Mouse (Mus musculus) megakaryocyte-erythroid progenitor cell, adult 5-6 weeks (primary cell): ENCODE measurements around the gene Rrp1. TPM values are rescaled to one million over a fixed set of nuclear protein-coding genes. Genes with fewer than 3 reads are reported as not detected.

Source experiments
- ATAC-seq: replicated peaks from 2 replicates; pipeline ENCODE4 v1.8.0; 2016; ENCODE audit warnings: mild to moderate bottlenecking, inconsistent platforms; ENCODE audit not compliant: severe bottlenecking, poor library complexity, low FRiP score, low TSS enrichment
- total RNA-seq, 2 experiments: library from RNA; stranded (forward) in 1 of 2; stranded (reverse) in 1 of 2; fragments of 200-1000, 215-1000 nt in 1 of 2; fragments of >200 nt in 1 of 2; fragmentation: Nextera tagmentation in 1 of 2; gene quantifications; 2 replicates each; pipeline ENCODE4 v1.2.3; 2014 to 2017

Rrp1 gene
- total RNA-seq, 2 experiments from 2014 or later: 217 to 532 TPM

DNA sequence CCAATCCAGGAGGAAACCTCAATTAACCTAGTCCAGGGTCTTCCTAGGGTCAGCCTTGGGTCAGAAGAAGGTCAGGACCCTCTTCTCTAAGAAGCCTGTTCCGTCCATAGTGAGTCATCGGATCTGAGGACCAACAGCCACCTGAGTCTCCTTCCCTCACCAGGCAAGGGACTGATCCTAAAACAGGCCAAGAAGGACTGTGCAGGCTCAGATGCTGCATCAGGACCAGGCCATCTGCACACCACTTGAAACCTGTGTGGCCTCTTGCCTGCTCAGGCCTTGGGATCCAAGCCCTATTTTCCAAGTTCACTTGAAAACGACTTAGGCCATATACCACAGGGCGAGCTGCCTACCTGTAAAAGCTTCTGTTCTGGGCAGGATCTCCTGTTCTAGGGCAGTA, 59.6 kb downstream of the Rrp1 start:
- no peak for ATAC-seq

DNA sequence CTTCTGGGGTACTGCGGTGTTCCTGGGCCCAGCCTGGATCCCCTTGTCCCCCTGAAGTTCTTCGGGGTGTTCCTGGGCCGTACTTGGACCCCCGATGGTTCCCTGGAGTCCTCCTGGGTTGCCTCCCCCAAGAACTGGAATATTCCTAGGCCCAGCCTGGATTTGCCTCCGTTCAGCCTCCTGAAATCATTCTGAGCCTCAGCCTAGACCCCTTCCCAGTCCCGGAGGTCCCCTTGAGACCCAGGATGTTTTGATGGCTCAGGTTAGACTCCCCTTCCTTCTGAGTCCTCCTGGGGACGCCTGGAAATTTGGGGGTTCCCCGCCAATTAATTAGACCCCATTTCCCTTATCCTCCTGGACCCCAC, 60.2 kb downstream of the Rrp1 start:
- no peak for ATAC-seq

- peak; percentile 53 for ATAC-seq
Measured at GRCm38 (mm10) chr10:78351887-78352665, 60.8 kb downstream of the Rrp1 start, which contains the start of gene Agpat3. Agpat3 (minus strand) TSS chr10:78352489.

DNA sequence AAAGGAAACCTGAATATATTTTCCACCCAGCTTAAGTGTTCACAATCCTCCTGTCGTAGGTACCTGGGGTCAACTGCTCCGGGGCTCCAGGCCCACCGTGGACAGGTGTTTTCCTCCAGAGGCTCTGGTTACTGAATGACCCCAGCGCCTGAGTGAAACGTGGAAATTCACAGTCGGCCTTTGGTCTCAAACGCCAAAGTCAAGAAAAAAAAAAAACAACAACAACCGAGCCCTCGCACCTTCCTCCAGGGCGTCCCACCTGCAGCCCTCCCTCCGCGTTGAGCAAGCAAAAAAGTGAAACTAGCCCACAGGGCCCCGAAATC, 61.3 kb downstream of the Rrp1 start:
- ATAC-seq: no peak

- ATAC-seq: peak; percentile 23; the same call in 1 of the 2 replicates
Measured at GRCm38 (mm10) chr10:78350796-78351556, 61.9 kb downstream of the Rrp1 start.

Other genes with a start within 250 kb of the Rrp1 start
- gene D10Jhu81e, start 243.3 kb downstream of the Rrp1 start, total RNA-seq (2014; fragmentation: Nextera tagmentation): 42.1 and 48.7 TPM in 2 replicates
- gene D10Jhu81e, start 243.3 kb downstream of the Rrp1 start, total RNA-seq (2017): 94.9 and 103 TPM in 2 replicates
- gene Pwp2, start 227.9 kb downstream of the Rrp1 start, total RNA-seq (2014; fragmentation: Nextera tagmentation): 25.5 and 31.4 TPM in 2 replicates
- gene Pwp2, start 227.9 kb downstream of the Rrp1 start, total RNA-seq (2017): 37.0 and 47.2 TPM in 2 replicates
- gene Trappc10, start 168.4 kb downstream of the Rrp1 start, total RNA-seq (2014; fragmentation: Nextera tagmentation): 52.9 and 57.7 TPM in 2 replicates
- gene Trappc10, start 168.4 kb downstream of the Rrp1 start, total RNA-seq (2017): 26.6 and 29.5 TPM in 2 replicates
- gene Agpat3, start 60.6 kb downstream of the Rrp1 start, total RNA-seq (2014; fragmentation: Nextera tagmentation): 20.4 and 22.9 TPM in 2 replicates
- gene Agpat3, start 60.6 kb downstream of the Rrp1 start, total RNA-seq (2017): 11.6 and 23.9 TPM in 2 replicates
- gene Cstb, start 12.6 kb upstream of the Rrp1 start, total RNA-seq (2014; fragmentation: Nextera tagmentation): 55.3 and 72.9 TPM in 2 replicates
- gene Cstb, start 12.6 kb upstream of the Rrp1 start, total RNA-seq (2017): 28.9 and 35.7 TPM in 2 replicates
- 19.2 and 20.1 TPM in 2 replicates for gene Pdxk, start 51.9 kb upstream of the Rrp1 start, total RNA-seq (2014; fragmentation: Nextera tagmentation)
- gene Pdxk, start 51.9 kb upstream of the Rrp1 start, total RNA-seq (2017): 8.5 and 16.1 TPM in 2 replicates
- not detected in 2 replicates for gene Olfr1358, start 104.4 kb upstream of the Rrp1 start, total RNA-seq (2014; fragmentation: Nextera tagmentation)
- gene Olfr1358, start 104.4 kb upstream of the Rrp1 start, total RNA-seq (2017): not detected in 2 replicates
- gene Ilvbl, start 161.3 kb upstream of the Rrp1 start, total RNA-seq (2014; fragmentation: Nextera tagmentation): 64.4 and 85.5 TPM in 2 replicates
- gene Ilvbl, start 161.3 kb upstream of the Rrp1 start, total RNA-seq (2017): 10.2 and 38.3 TPM in 2 replicates
- 0.32 TPM in 1 of 2 replicates, not detected in the other for gene Syde1, start 178.9 kb upstream of the Rrp1 start, total RNA-seq (2014; fragmentation: Nextera tagmentation)
- not detected in 2 replicates for gene Syde1, start 178.9 kb upstream of the Rrp1 start, total RNA-seq (2017)
- not detected in 2 replicates for gene Olfr1357, start 205.0 kb upstream of the Rrp1 start, total RNA-seq (2014; fragmentation: Nextera tagmentation)
- gene Olfr1357, start 205.0 kb upstream of the Rrp1 start, total RNA-seq (2017): not detected in 2 replicates